Mouse (Mus musculus) cerebellum, adult 2 months (tissue): ENCODE measurements at regions not wholly inside any gene's neighbourhood (a gene's known extent, or its start where the extent isn't known, plus 50 kb on each side); places are given as distances from the start of the nearest gene placed in this dataset.

ENCODE experiments used
- CTCF ChIP-seq: fragments of 200-500 bp; IDR thresholded peaks from 2 replicates; pipeline ENCODE4 v1.5.1; 2011; ENCODE audit warnings: low read depth, mild to moderate bottlenecking, control low read depth, low read length, moderate library complexity, borderline replicate concordance; ENCODE audit not compliant: insufficient read depth
- POLR2A ChIP-seq: fragments of 200-500 bp; IDR thresholded peaks from 2 replicates; pipeline ENCODE4 v1.6.1; 2011; ENCODE audit warnings: low read length, control low read depth, borderline replicate concordance; ENCODE audit not compliant: insufficient read depth

GRCm38 (mm10) chr3:120004588-120004987, 220.3 kb upstream of the Ptbp2 start:
- TF ChIP-seq CTCF: no peak
- no peak for TF ChIP-seq POLR2A
